Mouse (Mus musculus) kidney, postnatal 10 days (tissue): ENCODE measurements around the gene Cubn.

ENCODE experiments used
- DNase-seq: peaks from one replicate; pipeline ENCODE4 v3.0.0; 2021; ENCODE audit warnings: mixed read lengths

Gene Cubn

DNA sequence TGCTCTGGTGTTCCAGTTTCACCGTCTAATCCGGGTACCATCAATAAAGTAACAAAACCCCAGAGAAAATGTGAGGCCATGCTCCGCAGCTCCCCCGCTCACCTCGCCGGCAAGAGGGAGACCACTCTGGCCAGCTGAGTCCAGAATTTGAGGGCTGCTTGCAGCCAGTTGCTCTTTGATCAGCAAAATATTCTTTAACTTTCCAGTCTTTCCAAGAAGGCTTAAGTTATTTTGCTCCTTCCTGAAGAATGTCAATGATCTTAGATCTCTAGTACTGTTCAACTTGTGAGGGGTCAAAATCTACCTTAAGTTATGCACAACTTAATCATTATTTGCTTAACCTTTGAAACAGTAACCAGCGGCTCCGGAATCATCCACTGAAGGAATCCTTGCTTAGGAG is at the start of gene Cubn:
TSS of gene Cubn (minus strand) at position 80 of the 400 bp plus-strand sequence.
- peak; percentile 47 for DNase-seq

DNA sequence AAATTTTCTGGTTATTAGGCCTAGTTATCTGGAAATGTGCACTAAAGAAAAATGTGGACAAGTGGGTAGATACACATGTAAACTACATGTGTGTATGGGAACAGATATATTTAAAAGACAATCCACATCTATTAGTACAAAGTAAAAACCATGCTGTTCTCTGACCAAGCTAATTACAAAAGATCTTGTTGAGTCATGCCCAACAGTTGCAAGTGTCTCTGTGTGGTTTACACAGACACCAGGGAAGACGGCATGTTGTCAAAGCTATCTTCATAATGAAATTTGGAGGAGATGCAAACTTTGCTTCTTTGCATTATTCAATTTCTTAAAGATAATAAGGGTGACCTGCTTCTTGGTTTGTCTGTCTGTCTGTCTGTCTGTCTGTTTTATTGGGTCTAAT is 48.2 kb upstream of the Cubn start:
- DNase-seq = no peak

GRCm38 (mm10) chr2:13538704-13539377 is 47.2 kb upstream of the Cubn start:
- DNase-seq = no peak

GRCm38 (mm10) chr2:13538258-13538657 is 46.6 kb upstream of the Cubn start:
- no peak for DNase-seq

GRCm38 (mm10) chr2:13537733-13538132 is 46.1 kb upstream of the Cubn start:
- DNase-seq = peak; percentile 26

DNA sequence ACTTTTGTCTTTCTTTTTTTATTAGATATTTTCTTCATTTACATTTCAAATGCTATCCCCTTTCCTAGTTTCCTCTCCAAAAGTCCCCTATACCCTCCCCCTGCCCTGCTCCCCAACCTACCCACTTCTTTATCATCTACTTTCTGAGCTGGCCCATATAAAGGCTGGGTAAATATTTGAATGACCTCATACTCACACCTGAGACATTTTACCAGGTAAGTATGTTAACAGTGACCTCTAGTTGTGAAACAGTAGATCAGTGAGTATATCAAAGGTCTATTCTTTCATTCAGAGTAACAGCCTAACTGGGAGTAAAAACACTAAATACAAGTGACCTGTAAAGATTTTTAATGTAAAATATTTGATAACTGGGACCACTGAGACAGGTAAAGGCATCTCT is 45.1 kb upstream of the Cubn start:
- no peak for DNase-seq

- DNase-seq = no peak
Observed at GRCm38 (mm10) chr2:13530639-13531038, 39.0 kb upstream of the Cubn start.

DNA sequence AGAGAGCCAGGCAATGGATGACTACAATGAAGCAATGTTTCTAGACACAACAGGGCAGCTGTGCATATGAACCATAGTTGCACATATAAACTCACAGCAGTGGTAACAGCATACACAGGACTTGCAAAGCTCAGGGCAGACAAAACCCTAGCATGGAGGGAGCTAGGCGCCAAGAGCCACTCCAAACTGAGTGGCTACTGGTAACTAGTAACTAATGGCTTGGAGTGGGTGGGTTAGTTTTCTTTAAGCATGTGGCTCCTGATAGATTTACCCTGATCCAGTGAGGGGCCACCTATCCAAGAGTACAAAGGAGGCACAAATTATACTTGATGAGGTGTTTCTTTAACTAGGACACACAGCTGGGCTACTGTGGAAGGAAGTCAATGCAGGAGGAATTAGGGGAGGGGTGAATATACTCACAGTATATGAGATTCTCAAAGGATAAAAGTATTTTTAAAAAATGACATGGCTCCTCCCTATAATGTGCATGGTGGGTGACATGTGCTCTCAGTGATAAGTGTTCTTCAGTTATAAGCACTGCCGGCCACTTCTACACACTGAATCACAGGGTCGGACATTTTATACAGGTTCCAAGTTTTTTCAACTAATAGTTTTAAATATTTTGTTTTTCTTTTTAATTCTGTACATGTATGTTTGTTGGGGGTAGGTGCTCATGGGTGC is 37.8 kb upstream of the Cubn start:
- DNase-seq = no peak

GRCm38 (mm10) chr2:13527531-13527930 is 35.9 kb upstream of the Cubn start:
- DNase-seq = no peak

GRCm38 (mm10) chr2:13527125-13527524 is 35.5 kb upstream of the Cubn start:
- DNase-seq = no peak

DNA sequence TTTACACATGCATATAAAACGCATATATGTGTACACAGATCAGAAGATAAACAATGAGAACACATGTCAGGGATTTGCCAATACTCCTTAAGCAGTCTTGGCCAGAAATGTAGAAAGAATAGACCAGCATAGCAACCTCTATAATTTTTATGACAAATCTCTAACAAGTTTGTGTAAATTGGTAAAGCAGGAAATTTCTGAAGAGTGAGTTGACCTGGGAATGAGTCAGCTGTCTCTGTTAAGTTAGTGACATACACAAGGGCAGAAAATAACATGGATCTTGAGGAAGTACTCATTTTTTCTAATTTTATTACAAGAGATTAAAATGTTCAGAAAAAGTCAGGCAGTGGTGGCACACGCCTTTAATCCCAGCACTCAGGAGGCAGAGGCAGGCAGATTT is 34.6 kb upstream of the Cubn start:
- DNase-seq = no peak

- peak; percentile 21 for DNase-seq
Observed at GRCm38 (mm10) chr2:13523540-13524456, 32.2 kb upstream of the Cubn start.

DNA sequence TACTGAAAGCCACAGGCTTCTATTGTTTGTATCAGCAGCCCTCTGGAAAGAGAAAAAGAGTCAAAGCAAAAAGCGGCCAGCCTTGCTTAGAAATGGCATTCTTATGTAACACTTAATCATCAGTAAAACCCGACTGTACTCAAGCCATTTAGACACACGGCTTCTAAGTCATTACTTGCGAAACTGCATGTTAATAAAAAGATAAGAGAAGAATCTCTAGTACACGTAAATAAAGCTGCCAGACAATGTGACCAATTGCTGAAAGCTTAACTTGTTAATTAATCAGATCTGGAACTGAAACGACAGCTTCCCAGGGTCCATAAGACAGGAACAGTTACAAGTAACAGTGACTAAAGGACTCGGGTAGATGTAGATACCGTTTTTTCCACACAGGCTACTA is 30.5 kb upstream of the Cubn start:
- DNase-seq = no peak

DNA sequence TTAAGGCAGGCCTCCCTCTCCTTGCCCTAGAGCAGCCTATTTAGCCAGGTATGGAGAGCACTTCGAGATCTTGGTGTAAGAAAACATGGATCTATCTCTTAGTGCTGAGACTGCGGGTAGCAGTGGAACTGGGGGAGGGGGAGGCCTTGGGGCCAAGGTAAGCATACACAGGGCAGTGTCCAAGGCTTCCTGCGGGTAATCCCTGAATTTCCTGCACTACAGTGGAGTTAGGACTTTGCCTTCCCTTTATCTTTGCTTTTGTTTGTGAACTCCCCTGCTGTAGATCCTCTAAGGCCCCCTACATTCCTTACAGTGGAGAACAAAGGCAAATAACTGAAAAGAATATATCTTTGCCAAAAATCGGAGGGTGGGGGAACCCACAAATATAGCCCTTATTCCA is 23.3 kb upstream of the Cubn start:
- DNase-seq = no peak

DNA sequence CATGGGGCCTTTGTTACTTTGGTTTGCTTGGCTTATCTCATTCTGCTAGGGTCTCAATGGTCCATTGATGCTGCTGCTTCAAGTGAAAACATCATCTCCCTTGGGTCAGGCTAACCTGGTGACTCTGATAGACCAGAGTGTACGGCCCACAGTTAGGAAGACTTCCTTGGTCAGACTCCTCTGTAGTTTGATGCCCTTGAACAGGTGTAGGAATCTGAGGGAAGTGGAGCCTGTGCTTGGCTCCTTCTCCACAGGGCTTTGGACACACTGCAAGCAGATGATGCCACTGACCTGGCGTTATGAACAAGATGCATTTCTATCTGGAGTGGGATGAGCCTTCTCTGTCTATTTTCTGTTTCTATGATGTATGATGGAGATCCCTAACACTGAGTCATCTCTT is 11.1 kb upstream of the Cubn start:
- no peak for DNase-seq

GRCm38 (mm10) chr2:13501553-13501952 is 9.9 kb upstream of the Cubn start:
- DNase-seq = no peak

GRCm38 (mm10) chr2:13500298-13500999 is 8.8 kb upstream of the Cubn start:
- no peak for DNase-seq

- no peak for DNase-seq
Observed at GRCm38 (mm10) chr2:13499196-13499595, 7.6 kb upstream of the Cubn start.

DNA sequence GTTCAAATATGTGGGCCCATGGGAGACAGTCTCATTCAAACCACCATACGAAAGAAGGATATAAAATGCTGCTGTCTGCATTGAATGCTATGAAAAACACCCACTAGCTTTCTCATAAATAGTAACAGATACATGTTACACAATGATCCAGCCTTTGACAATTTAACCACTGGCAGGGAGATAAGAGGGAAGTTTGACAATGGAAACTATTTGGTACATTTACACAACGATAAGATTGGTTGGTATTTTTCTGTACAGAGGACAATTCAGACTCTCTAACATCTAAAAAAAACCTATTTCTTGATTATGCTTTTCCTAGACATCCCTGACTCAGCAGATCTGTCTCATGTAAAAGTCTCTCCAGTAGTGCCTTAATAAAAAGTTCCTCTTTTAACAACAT is 4.5 kb upstream of the Cubn start:
- no peak for DNase-seq

DNA sequence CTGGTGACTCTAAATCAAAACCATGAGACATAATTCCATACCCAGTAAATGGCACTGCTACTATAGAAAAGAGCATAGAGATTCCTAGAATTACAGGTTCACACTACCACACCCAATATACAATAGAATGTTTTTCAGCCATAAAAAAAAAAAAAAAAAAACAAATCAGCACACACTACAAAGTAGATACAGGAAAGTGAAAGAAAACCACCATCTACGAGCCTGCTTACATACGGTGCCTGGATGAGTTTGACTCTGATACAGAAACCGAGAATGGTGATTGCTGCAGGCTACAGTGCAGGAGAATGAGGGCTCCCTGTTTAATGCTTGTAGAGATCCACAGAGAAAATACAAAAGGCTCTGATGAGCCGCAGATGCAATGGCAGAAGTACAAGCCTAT is 1.3 kb upstream of the Cubn start:
- DNase-seq = no peak

DNA sequence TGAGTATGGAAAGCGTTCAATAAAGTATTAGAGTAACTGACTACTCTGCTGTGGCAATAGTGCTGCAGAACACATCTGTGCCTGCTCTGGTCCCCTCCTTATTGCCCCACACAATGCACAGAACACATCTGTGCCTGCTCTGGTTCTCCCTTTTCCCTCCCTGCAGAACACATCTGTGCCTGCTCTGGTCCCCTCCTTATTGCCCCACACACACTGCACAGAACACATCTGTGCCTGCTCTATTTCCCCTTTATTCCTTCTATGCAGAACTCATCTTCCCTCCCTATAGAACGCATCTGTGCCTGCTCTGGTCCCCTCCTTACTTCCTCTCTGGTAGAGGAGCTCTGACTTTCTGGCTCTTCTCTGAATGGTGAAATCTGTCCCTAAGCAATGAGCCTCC is 1.1 kb downstream of the Cubn start:
- DNase-seq = no peak

DNA sequence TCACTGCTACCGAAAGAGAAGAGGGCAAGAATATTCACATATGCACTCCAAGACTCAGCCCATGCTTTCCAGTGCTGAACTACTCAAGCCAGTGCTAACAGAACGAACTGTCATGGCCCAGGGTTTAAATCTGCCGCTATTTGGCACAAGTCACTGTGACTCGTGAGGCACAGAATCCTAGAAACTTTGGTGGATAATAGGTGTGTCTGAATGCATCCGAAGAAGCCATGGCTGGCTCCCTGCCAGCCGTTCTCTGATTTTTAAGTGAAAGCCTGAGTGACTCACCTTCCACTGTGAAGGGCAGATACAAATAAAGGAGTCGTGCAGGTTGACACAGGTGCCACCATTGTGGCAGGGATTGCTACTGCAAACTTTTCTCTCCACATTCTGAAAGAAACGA is 5.1 kb downstream of the Cubn start:
- no peak for DNase-seq

- DNase-seq = no peak
Observed at GRCm38 (mm10) chr2:13484566-13484965, 7.0 kb downstream of the Cubn start.
